Mouse (Mus musculus) embryonic facial prominence, embryonic 14.5 days (tissue): ENCODE measurements around the gene St8sia2. TPM values are rescaled to one million over a fixed set of nuclear protein-coding genes. Genes with fewer than 3 reads are reported as not detected.
"Not testable (repeated sequence)": the region's sequence is repeated elsewhere in the genome, so short reads cannot be mapped to it uniquely, and the experiment has no call there.

Experiments
- ATAC-seq: fragments of 200-750 bp; cut with Nextera tagmentation; 2 replicates; pipeline ENCODE4 v1.8.0; 2017; ENCODE audit warnings: low read depth, moderate number of reproducible peaks, moderate TSS enrichment
- DNase-seq: peaks from one replicate; pipeline ENCODE4 v3.0.0-alpha.2; 2015; ENCODE audit warnings: low spot score
- H3K27ac ChIP-seq: fragments of 300-500 bp; sonication (generic); replicated peaks from 2 replicates; pipeline ENCODE4 v1.5.1; 2014; ENCODE audit warnings: low read depth, mild to moderate bottlenecking, low read length, moderate library complexity
- H3K27me3 ChIP-seq: fragments of 300-500 bp; sonication (generic); replicated peaks from 2 replicates; pipeline ENCODE4 v1.6.1; 2014; ENCODE audit warnings: low read length; ENCODE audit not compliant: control insufficient read depth, insufficient read depth
- H3K36me3 ChIP-seq: fragments of 300-500 bp; sonication (generic); 2 replicates; pipeline ENCODE4 v1.6.1; 2014; ENCODE audit warnings: low read length, mixed read lengths; ENCODE audit not compliant: control insufficient read depth, insufficient read depth
- H3K4me1 ChIP-seq: fragments of 300-500 bp; sonication (generic); 2 replicates; pipeline ENCODE4 v1.6.1; 2014; ENCODE audit warnings: antibody characterized with exemption, low read length; ENCODE audit not compliant: control insufficient read depth, insufficient read depth
- H3K4me2 ChIP-seq: fragments of 300-500 bp; sonication (generic); 2 replicates; pipeline ENCODE4 v1.6.1; 2014; ENCODE audit warnings: low read depth, mild to moderate bottlenecking, low read length, moderate library complexity, mixed read lengths
- H3K4me3 ChIP-seq: fragments of 300-500 bp; sonication (generic); 2 replicates; pipeline ENCODE4 v1.5.1; 2014; ENCODE audit warnings: low read depth, mild to moderate bottlenecking, low read length
- H3K9ac ChIP-seq: fragments of 300-500 bp; sonication (generic); 2 replicates; pipeline ENCODE4 v1.6.1; 2014; ENCODE audit warnings: low read depth, mild to moderate bottlenecking, low read length, moderate library complexity, mixed read lengths
- H3K9me3 ChIP-seq: fragments of 300-500 bp; sonication (generic); 2 replicates; pipeline ENCODE4 v1.6.1; 2016; ENCODE audit warnings: low read length; ENCODE audit not compliant: control insufficient read depth
- WGBS: fragments of 180-500 bp; shearing (Covaris S2); extraction: QIAGEN DNeasy Blood & Tissue Kit; methylation state at CpG from one replicate; pipeline ENCODE4 v1.1.7; 2014; 5-methylcytosine and 5-hydroxymethylcytosine counted together
- polyA plus RNA-seq: library from polyadenylated mRNA; unstranded; fragments of >200 nt; fragmentation: Nextera tagmentation; extraction: Ambion mirVana; gene quantifications from 2 replicates; pipeline ENCODE4 v1.2.1, GENCODE M21; 2014

The St8sia2 gene
- polyA plus RNA-seq, 1 experiment from 2014 or later = 17.7 TPM

- DNase-seq (peak; percentile 79), ATAC-seq (peak; percentile 85)
- no peaks in the 10 kb centered on the region for H3K27me3 ChIP-seq
- no peaks in the 10 kb centered on the region for H3K9me3 ChIP-seq
- H3K4me3 ChIP-seq = no peak overlapping the region
- H3K27ac ChIP-seq = no peak overlapping the region; the same call in 1 of the 2 replicates
- no peaks in the 10 kb centered on the region for H3K36me3 ChIP-seq
- H3K4me1 ChIP-seq = peaks cover 4% of the 10 kb centered on the region; the same call in 1 of the 2 replicates
- H3K4me2 ChIP-seq = no peak overlapping the region
- 22% methylated on average over 9 of the region's 9 CpGs for WGBS
- H3K9ac ChIP-seq = no peak overlapping the region
Measured at GRCm38 (mm10) chr7:74006775-74007371, 6.6 kb downstream of the St8sia2 start.

- Histone ChIP-seq H3K4me3 (no peak overlapping the region), H3K27ac (no peak overlapping the region; the same call in 1 of the 2 replicates), H3K9ac (no peak overlapping the region), H3K4me1 (peaks cover 3% of the 10 kb centered on the region; the same call in 1 of the 2 replicates), H3K36me3 (no peaks in the 10 kb centered on the region), H3K9me3 (no peaks in the 10 kb centered on the region), H3K27me3 (no peaks in the 10 kb centered on the region), H3K4me2 (no peak overlapping the region)
- no peak for DNase-seq
- ATAC-seq = no peak
- WGBS = 14% methylated on average over 1 of the region's 1 CpGs
Measured at GRCm38 (mm10) chr7:74006364-74006763, 7.1 kb downstream of the St8sia2 start.

DNA sequence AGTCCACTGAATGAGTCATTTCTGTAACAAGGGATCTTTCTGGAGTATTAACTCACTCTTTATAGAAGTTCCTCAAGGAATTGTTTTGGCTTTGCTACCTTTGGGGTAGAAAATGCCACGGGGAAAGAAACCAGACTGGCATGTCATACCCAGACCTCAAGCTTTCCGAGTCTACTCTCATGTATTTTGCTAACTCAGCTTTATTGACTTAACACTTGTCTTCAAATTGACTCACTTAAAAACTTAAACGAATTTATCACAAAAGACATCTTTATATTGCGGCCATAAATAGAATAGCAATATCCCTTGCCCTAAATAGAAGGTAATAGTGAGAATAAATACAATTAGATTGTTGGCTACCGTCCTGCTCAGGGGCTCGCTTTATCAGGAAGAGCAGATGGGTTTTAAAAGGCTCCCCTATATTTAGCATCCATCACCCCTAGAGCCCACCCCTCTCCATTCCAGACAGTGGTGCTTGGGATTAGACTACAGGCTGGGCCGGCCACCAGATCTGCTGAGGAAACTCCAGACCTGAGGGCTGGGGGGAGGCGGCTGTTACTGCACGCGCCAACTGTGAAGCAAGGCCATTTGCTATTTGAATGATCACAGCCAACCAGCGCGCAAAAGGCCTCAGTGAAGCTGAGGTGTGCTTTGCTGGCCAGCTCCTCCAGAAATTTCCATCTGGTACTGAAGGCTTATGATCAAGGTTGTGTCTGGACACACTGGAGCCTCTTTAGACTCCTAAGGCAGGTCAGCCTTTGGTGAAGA, 12.6 kb downstream of the St8sia2 start:
- H3K27ac ChIP-seq = no peak overlapping the region
- no peaks in the 10 kb centered on the region for H3K4me1 ChIP-seq
- H3K4me3 ChIP-seq = no peak overlapping the region
- no peaks in the 10 kb centered on the region for H3K27me3 ChIP-seq
- H3K9me3 ChIP-seq = no peaks in the 10 kb centered on the region
- DNase-seq (no peak), ATAC-seq (no peak)
- 0 out of 2 replicates have a peak, but pooled peaks cover 6% of the 10 kb centered on the region for H3K36me3 ChIP-seq
- 92% methylated on average over 12 of the region's 12 CpGs for WGBS
- H3K9ac ChIP-seq = no peak overlapping the region
- no peak overlapping the region for H3K4me2 ChIP-seq

DNA sequence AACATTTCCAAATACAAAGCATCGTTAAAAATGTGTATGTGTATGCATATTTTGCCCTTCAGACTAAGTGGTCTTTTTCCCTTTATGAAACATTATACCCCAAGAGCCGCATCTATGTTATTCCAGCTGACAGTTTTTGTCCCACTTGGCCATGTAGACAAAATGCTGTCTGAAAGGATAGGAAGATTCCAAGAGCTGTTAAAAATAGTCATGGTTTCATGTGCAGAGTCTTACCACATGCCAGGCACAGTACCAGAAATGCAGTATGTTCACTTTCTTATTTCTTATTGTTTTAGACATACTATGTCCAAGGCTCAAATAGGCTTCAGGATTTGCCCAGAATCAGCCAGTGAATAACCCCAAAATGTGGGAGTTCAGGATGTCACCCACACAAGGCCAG, 24.1 kb downstream of the St8sia2 start:
- no peak overlapping the region for H3K27ac ChIP-seq
- no peaks in the 10 kb centered on the region for H3K36me3 ChIP-seq
- ATAC-seq (no peak), DNase-seq (no peak)
- no peaks in the 10 kb centered on the region for H3K9me3 ChIP-seq
- H3K4me3 ChIP-seq = no peak overlapping the region
- no peaks in the 10 kb centered on the region for H3K27me3 ChIP-seq
- 71% methylated on average over 2 of the region's 2 CpGs for WGBS
- no peak overlapping the region for H3K4me2 ChIP-seq
- no peak overlapping the region for H3K9ac ChIP-seq
- H3K4me1 ChIP-seq = no peaks in the 10 kb centered on the region

DNA sequence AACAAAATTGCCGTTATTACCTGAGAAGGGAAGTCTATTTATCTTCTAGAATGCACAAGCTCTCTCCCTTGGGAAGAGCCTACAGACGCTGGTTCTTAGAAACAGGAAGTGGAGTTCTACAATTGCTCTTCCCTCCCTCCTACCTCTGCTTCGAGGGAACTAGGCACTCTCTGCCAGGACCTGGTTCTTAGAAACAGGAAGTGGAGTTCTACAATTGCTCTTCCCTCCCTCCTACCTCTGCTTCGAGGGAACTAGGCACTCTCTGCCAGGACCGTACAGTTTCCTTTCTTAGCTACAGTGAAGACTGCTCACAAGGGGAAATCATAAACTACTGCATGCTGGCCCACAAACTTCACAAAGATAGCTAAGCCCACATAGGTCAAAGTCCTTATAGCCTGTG, 41.3 kb downstream of the St8sia2 start:
- H3K4me3 ChIP-seq, ATAC-seq, H3K27ac ChIP-seq, H3K9ac ChIP-seq, H3K4me2 ChIP-seq, DNase-seq, H3K9me3 ChIP-seq, H3K27me3 ChIP-seq, H3K4me1 ChIP-seq: not testable (repeated sequence)
- 45% methylated on average over 5 of the region's 5 CpGs for WGBS
- H3K36me3 ChIP-seq = peaks cover 23% of the 10 kb centered on the region; the same call in 1 of the 2 replicates

DNA sequence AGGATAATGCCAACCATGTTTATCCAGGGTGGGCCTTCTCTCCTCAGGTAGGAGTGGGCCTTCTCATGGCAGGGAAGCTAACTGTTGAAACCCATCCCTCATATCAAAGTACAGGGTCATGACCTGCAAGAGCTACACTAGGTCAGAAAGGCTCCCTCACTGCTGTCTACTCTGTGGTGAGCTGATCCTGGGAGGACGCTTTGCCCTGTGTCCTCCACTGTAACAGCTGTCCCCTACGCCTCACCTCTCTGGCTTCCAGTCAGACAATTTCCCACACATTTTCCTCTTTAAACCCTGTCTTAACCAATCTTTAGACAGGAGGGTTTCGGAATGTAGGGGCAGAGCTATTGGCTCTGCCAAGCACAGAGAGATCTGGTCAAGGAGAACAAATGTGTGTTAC, 48.3 kb downstream of the St8sia2 start:
- H3K27me3 ChIP-seq = no peaks in the 10 kb centered on the region
- ATAC-seq = no peak; the same call in 1 of the 2 replicates
- no peak overlapping the region for H3K4me2 ChIP-seq
- no peak overlapping the region for H3K9ac ChIP-seq
- H3K27ac ChIP-seq = no peak overlapping the region
- 70% methylated on average over 3 of the region's 3 CpGs for WGBS
- H3K4me1 ChIP-seq = no peaks in the 10 kb centered on the region
- H3K4me3 ChIP-seq = no peak overlapping the region
- peaks cover 40% of the 10 kb centered on the region for H3K36me3 ChIP-seq
- DNase-seq = no peak
- no peaks in the 10 kb centered on the region for H3K9me3 ChIP-seq

- H3K9ac ChIP-seq = no peak overlapping the region
- no peaks in the 10 kb centered on the region for H3K4me1 ChIP-seq
- no peak overlapping the region for H3K4me2 ChIP-seq
- H3K27me3 ChIP-seq = no peaks in the 10 kb centered on the region
- ATAC-seq (no peak), DNase-seq (no peak)
- H3K9me3 ChIP-seq = no peaks in the 10 kb centered on the region
- no peak overlapping the region for H3K27ac ChIP-seq
- H3K36me3 ChIP-seq = peaks cover 36% of the 10 kb centered on the region
- 61% methylated on average over 4 of the region's 5 CpGs for WGBS
- no peak overlapping the region for H3K4me3 ChIP-seq
Measured at GRCm38 (mm10) chr7:73962431-73962830, 51.1 kb downstream of the St8sia2 start.

GRCm38 (mm10) chr7:73954441-73954840, 59.0 kb downstream of the St8sia2 start:
- peak; percentile 29 for DNase-seq
- Histone ChIP-seq H3K4me1 (no peaks in the 10 kb centered on the region), H3K27me3 (no peaks in the 10 kb centered on the region), H3K27ac (no peak overlapping the region), H3K9me3 (0 out of 2 replicates have a peak, but pooled peaks cover 3% of the 10 kb centered on the region), H3K36me3 (peaks cover 19% of the 10 kb centered on the region), H3K9ac (no peak overlapping the region), H3K4me3 (no peak overlapping the region), H3K4me2 (no peak overlapping the region)
- no peak for ATAC-seq
- WGBS = 40% methylated on average over 5 of the region's 5 CpGs
